Mouse (Mus musculus): ENCODE results near the gene Cc2d1a.

The Cc2d1a gene

GRCm38 (mm10) chr8:84147769-84148530 is at the start of gene Cc2d1a, which contains the start of gene 4930432K21Rik:
Gene Cc2d1a, minus strand, starts transcription at chr8:84147936.
Gene 4930432K21Rik, plus strand, starts transcription at chr8:84148025.
- WGBS: 14% methylated on average over 49 of the region's 49 CpGs

- WGBS: 7% methylated on average over 43 of the region's 43 CpGs
Measured at GRCm38 (mm10) chr8:84197141-84197921, 49.6 kb upstream of the Cc2d1a start.

- WGBS: 83% methylated on average over 3 of the region's 3 CpGs
Measured at GRCm38 (mm10) chr8:84194224-84194743, 46.5 kb upstream of the Cc2d1a start.

- WGBS: 91% methylated on average over 5 of the region's 5 CpGs
Measured at GRCm38 (mm10) chr8:84193566-84193965, 45.8 kb upstream of the Cc2d1a start.

- 82% methylated on average over 4 of the region's 4 CpGs for WGBS
Measured at GRCm38 (mm10) chr8:84193161-84193560, 45.4 kb upstream of the Cc2d1a start.

- 6% methylated on average over 33 of the region's 33 CpGs for WGBS
Measured at GRCm38 (mm10) chr8:84192555-84192954, 44.8 kb upstream of the Cc2d1a start.

GRCm38 (mm10) chr8:84192023-84192422 is 44.3 kb upstream of the Cc2d1a start:
- 22% methylated on average over 13 of the region's 13 CpGs for WGBS

- 97% methylated on average over 7 of the region's 7 CpGs for WGBS
Measured at GRCm38 (mm10) chr8:84190191-84190867, 42.6 kb upstream of the Cc2d1a start.

- 63% methylated on average over 4 of the region's 4 CpGs for WGBS
Measured at GRCm38 (mm10) chr8:84189603-84190002, 41.9 kb upstream of the Cc2d1a start.

- 96% methylated on average over 10 of the region's 10 CpGs for WGBS
Measured at GRCm38 (mm10) chr8:84188671-84189070, 40.9 kb upstream of the Cc2d1a start.

GRCm38 (mm10) chr8:84187065-84187755 is 39.5 kb upstream of the Cc2d1a start:
- whole genome bisulfite sequencing: 10% methylated on average over 21 of the region's 21 CpGs

GRCm38 (mm10) chr8:84186547-84186946 is 38.8 kb upstream of the Cc2d1a start:
- WGBS: 1% methylated on average over 12 of the region's 12 CpGs

GRCm38 (mm10) chr8:84185117-84185516 is 37.4 kb upstream of the Cc2d1a start, which contains the start of gene Nanos3:
Gene Nanos3, minus strand, starts transcription at chr8:84185217.
- 97% methylated on average over 7 of the region's 7 CpGs for WGBS

GRCm38 (mm10) chr8:84184085-84185043 is 36.6 kb upstream of the Cc2d1a start:
- 24% methylated on average over 21 of the region's 21 CpGs for WGBS

- WGBS: 1% methylated on average over 86 of the region's 87 CpGs
Measured at GRCm38 (mm10) chr8:84183261-84184084, 35.7 kb upstream of the Cc2d1a start.

- 54% methylated on average over 4 of the region's 4 CpGs for WGBS
Measured at GRCm38 (mm10) chr8:84182833-84183232, 35.1 kb upstream of the Cc2d1a start.

GRCm38 (mm10) chr8:84180530-84181190 is 32.9 kb upstream of the Cc2d1a start:
- WGBS: 21% methylated on average over 16 of the region's 16 CpGs

- WGBS: 63% methylated on average over 4 of the region's 4 CpGs
Measured at GRCm38 (mm10) chr8:84179946-84180345, 32.2 kb upstream of the Cc2d1a start.

- WGBS: 84% methylated on average over 8 of the region's 8 CpGs
Measured at GRCm38 (mm10) chr8:84178592-84178991, 30.9 kb upstream of the Cc2d1a start.

Data from cerebral cortex, adult 2 months (tissue).